Mouse (Mus musculus) limb, embryonic 13.5 days (tissue): ENCODE measurements around the gene Lmod1. TPM values are rescaled to one million over a fixed set of nuclear protein-coding genes. Genes with fewer than 3 reads are reported as not detected.

Source experiments
- polyA plus RNA-seq: library from polyadenylated mRNA; unstranded; fragments of >200 nt; fragmentation: Nextera tagmentation; extraction: Ambion mirVana; gene quantifications from 2 replicates; pipeline ENCODE4 v1.2.1, GENCODE M21; 2015

Gene Lmod1
- polyA plus RNA-seq, 1 experiment from 2014 or later, result 0.37 TPM

Other genes with a start within 250 kb of the Lmod1 start
- 2.7 and 2.8 TPM in 2 replicates for gene Lgr6, start 219.5 kb upstream of the Lmod1 start, polyA plus RNA-seq
- gene Ptpn7, start 192.1 kb upstream of the Lmod1 start, polyA plus RNA-seq, result 2.3 TPM in 2 replicates
- gene Arl8a, start 178.0 kb upstream of the Lmod1 start, polyA plus RNA-seq, result 61.8 and 67.1 TPM in 2 replicates
- gene Gpr37l1, start 157.1 kb upstream of the Lmod1 start, polyA plus RNA-seq, result 0.06 TPM in 1 of 2 replicates, not detected in the other
- 3.4 and 4.2 TPM in 2 replicates for gene Elf3, start 66.2 kb upstream of the Lmod1 start, polyA plus RNA-seq
- gene Rnpep, start 40.7 kb upstream of the Lmod1 start, polyA plus RNA-seq, result 93.3 and 95.3 TPM in 2 replicates
- 183 and 185 TPM in 2 replicates for gene Timm17a, start 11.0 kb upstream of the Lmod1 start, polyA plus RNA-seq
- gene Shisa4, start 50.4 kb downstream of the Lmod1 start, polyA plus RNA-seq, result 39.4 and 39.9 TPM in 2 replicates
- gene Ipo9, start 105.7 kb downstream of the Lmod1 start, polyA plus RNA-seq, result 155 and 156 TPM in 2 replicates